Mouse (Mus musculus) embryonic fibroblast, embryonic 13.5 days (primary cell): ENCODE measurements at regions not wholly inside any gene's neighbourhood (a gene's known extent, or its start where the extent isn't known, plus 50 kb on each side); places are given as distances from the start of the nearest gene placed in this dataset.

Experiments
- CTCF ChIP-seq: IDR thresholded peaks from 2 replicates; pipeline ENCODE4 v1.5.1; 2011; ENCODE audit warnings: mild to moderate bottlenecking, control low read depth, low read length, moderate library complexity, borderline replicate concordance; ENCODE audit not compliant: insufficient read depth
- POLR2A ChIP-seq: IDR thresholded peaks from 2 replicates; pipeline ENCODE4 v1.6.1; 2011; ENCODE audit warnings: low read depth, mild to moderate bottlenecking, control low read depth, low read length, moderate library complexity

DNA sequence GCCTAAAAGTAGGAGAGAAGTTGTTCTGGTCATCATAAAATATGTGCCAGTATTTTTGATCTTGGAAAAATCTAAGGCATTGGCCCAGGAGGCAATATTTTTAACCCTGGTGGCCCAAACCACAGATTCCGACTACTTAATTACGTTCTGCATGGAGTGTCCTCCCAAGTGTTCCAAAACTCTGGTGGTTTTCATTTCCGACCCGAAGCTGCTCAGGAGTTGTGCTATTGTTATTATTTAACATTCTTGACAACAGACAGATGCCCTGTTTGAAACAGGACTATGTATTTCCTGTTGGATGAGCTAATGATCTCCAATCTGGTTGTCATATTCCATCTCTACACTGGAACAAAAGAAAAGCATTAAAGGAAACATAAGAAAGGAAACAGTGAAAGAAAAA is 349.7 kb upstream of the Gm5148 start:
- TF ChIP-seq POLR2A (no peak), CTCF (no peak)
